Comparison of ENCODE assay signal across 26 mouse cellular contexts in the genomic region with DNA sequence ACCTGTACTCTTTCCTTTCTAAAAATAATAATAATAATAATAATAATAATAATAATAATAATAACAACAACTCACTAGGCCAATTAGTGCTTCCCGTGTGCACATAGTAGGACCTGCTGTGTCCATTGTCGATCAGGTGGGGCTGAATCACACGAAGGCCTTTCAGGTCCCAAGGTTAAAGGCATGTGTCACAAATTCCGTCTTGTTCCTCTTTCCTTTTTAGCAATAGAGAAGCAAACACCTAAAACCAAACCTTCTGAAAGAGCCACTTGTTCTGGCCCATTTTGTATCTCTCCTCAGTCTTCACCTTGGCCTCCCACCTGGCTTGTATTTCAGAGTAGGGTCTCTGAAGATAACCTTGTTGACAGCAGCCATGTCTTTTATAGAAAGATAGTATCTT. TPM values are rescaled to one million over a fixed set of nuclear protein-coding genes. Genes with fewer than 3 reads are reported as not detected.
DNase-seq lines count a peak whose midpoint lies in the region; ATAC-seq and TF ChIP-seq lines count a peak whose summit lies in the region.
"Had no signal": no experiment of that assay in that cellular context is flagged by ENCODE, and none has a peak within 500 bp of the region (broad histone marks: within the 10 kb centered on the region; RNA-seq: fewer than 3 reads in every experiment).

No protein-coding gene starts in this region.

- H3K36me3 ChIP-seq in MEL (ENCODE audit: control insufficient read depth in 1 of 2, insufficient read depth in 2 of 2, low read length in 2 of 2): peaks cover 0 to 26% of the 10 kb centered on the region in 2 experiments; a peak in 3 of 4 replicates
- no peaks in the 10 kb centered on the region for H3K36me3 ChIP-seq in splenic B cell, adult 2 months (ENCODE audit: control insufficient read depth, insufficient read depth, low read length, poor library complexity, severe bottlenecking)
- H3K36me3 ChIP-seq in heart, embryonic 12.5 days: no peaks in the 10 kb centered on the region

- TF ChIP-seq RAD21 in MEL (IDR thresholded peaks at IDR 0.05; ENCODE audit: low read depth, low read length): no peak

- no peak for TF ChIP-seq POLR2A in MEL (IDR thresholded peaks at IDR 0.05; ENCODE audit: control insufficient read depth in 1 of 2, insufficient read depth in 1 of 2, low read depth in 1 of 2, low read length in 2 of 2, poor library complexity in 1 of 2)

- no peaks in the 10 kb centered on the region for H3K27me3 ChIP-seq in MEL (ENCODE audit: control insufficient read depth in 1 of 2, insufficient read depth in 2 of 2, low read length in 2 of 2)
- no peaks in the 10 kb centered on the region for H3K27me3 ChIP-seq in splenic B cell, adult 2 months (ENCODE audit: control insufficient read depth, insufficient read depth, low read length, poor library complexity, severe bottlenecking)
- no peaks in the 10 kb centered on the region for H3K27me3 ChIP-seq in heart, embryonic 12.5 days (replicated peaks)
- H3K27me3 ChIP-seq: embryonic facial prominence, embryonic 13.5 days; embryonic facial prominence, embryonic 15.5 days; forebrain, embryonic 12.5 days; Patski had no signal

- TF ChIP-seq EP300 in MEL (IDR thresholded peaks at IDR 0.05; ENCODE audit: low read depth in 1 of 2, low read length in 2 of 2): no peak

- no peaks in the 10 kb centered on the region for H3K9me3 ChIP-seq in MEL (replicated peaks; ENCODE audit: insufficient read depth, low read length)
- no peaks in the 10 kb centered on the region for H3K9me3 ChIP-seq in heart, embryonic 12.5 days (replicated peaks)
- H3K9me3 ChIP-seq: embryonic facial prominence, embryonic 13.5 days; embryonic facial prominence, embryonic 15.5 days; forebrain, embryonic 10.5 days; forebrain, embryonic 12.5 days; G1E had no signal

- ATAC-seq in heart, embryonic 12.5 days (ENCODE audit: insufficient number of reproducible peaks, low FRiP score): no peak
- ATAC-seq: forebrain, embryonic 14.5 days; forebrain, embryonic 16.5 days; Patski had no signal

- no peak overlapping the region for H3K4me2 ChIP-seq in heart, embryonic 12.5 days
- H3K4me2 ChIP-seq: embryonic facial prominence, embryonic 13.5 days; embryonic facial prominence, embryonic 15.5 days; forebrain, embryonic 12.5 days had no signal

- peaks cover 64% of the 10 kb centered on the region for H3K79me2 ChIP-seq in MEL (ENCODE audit: control insufficient read depth, insufficient read depth, low read length, poor library complexity)

- H3K27ac ChIP-seq in MEL (ENCODE audit: control insufficient read depth, low read depth, low read length): no peak overlapping the region
- H3K27ac ChIP-seq in heart, embryonic 12.5 days (ENCODE audit: poor library complexity, severe bottlenecking): no peak overlapping the region
- H3K27ac ChIP-seq: forebrain, embryonic 10.5 days; forebrain, embryonic 12.5 days had no signal

- no peak for TF ChIP-seq CTCF in MEL (IDR thresholded peaks at IDR 0.05 in 2 of 3, conservative IDR thresholded peaks at IDR 0.05 in 1 of 3; ENCODE audit: control insufficient read depth in 1 of 3, insufficient read depth in 1 of 3, low read depth in 2 of 3, low read length in 3 of 3, poor library complexity in 1 of 3, severe bottlenecking in 1 of 3)

- H3K9ac ChIP-seq in MEL (ENCODE audit: control insufficient read depth, low read depth, low read length, poor library complexity, severe bottlenecking): no peak overlapping the region
- H3K9ac ChIP-seq in heart, embryonic 12.5 days: no peak overlapping the region
- H3K9ac ChIP-seq: embryonic facial prominence, embryonic 13.5 days; embryonic facial prominence, embryonic 15.5 days; forebrain, embryonic 12.5 days had no signal

- 89% methylated on average over 4 of the region's 4 CpGs for WGBS in heart, embryonic 12.5 days

- DNase-seq in A20 (ENCODE audit: low read depth, low spot score) (peak; percentile 57), MEL (ENCODE audit: low read depth, low spot score) (no peak)
- peak; percentile 71 for DNase-seq in splenic B cell, adult 2 months (ENCODE audit: low read depth, low spot score)
- no peak for DNase-seq in layer of hippocampus, adult 9-11 months
- no peak for DNase-seq in yolk sac, embryonic 10.5 days (ENCODE audit: low spot score)
- no peak for DNase-seq in T-cell, adult 2 months (ENCODE audit: low spot score)
- DNase-seq: adrenal gland, adult 2 months; adrenal gland, postnatal 10 days; adrenal gland, postnatal 25 days; cerebellum, adult 11 months; cerebellum, adult 18-20 months; cerebellum, adult 8-10 months; cerebellum, adult 9-11 months; cerebellum, postnatal 14 days; cerebellum, postnatal 36 days; embryo, embryonic 11 days had no signal

- no peak overlapping the region for H3K4me3 ChIP-seq in MEL (ENCODE audit: control insufficient read depth in 1 of 2, insufficient read depth in 1 of 2, low read depth in 2 of 2, low read length in 2 of 2)
- no peak overlapping the region for H3K4me3 ChIP-seq in heart, embryonic 12.5 days
- H3K4me3 ChIP-seq: embryonic facial prominence, embryonic 13.5 days; embryonic facial prominence, embryonic 15.5 days; erythroblast, embryonic 14.5 days; forebrain, embryonic 10.5 days; forebrain, embryonic 12.5 days had no signal

- H3K4me1 ChIP-seq in MEL (ENCODE audit: control insufficient read depth in 1 of 2, insufficient read depth in 2 of 2, low read length in 2 of 2): peaks cover 2 to 21% of the 10 kb centered on the region in 2 experiments
- H3K4me1 ChIP-seq in heart, embryonic 12.5 days (replicated peaks): peaks cover 32% of the 10 kb centered on the region

TF ChIP-seq in MEL, 35 proteins besides CTCF, POLR2A, EP300 and RAD21:
- TF ChIP-seq MEF2A (IDR thresholded peaks at IDR 0.05; ENCODE audit: extremely low read depth, insufficient replicate concordance, low read depth, low read length, poor library complexity, severe bottlenecking) (no peak), ZKSCAN1 (IDR thresholded peaks at IDR 0.05; ENCODE audit: low read depth, low read length) (peak; percentile 79)
TF ChIP-seq in MEL: peak in this region for 1.

RNA-seq across cellular contexts. Expression of a gene that starts 4.2 kb away (rescaled TPM):
- total RNA-seq in MEL (2012; rRNA removed): 40.5 and 52.2 TPM in 2 replicates
- 100 to 1,000 TPM in 1 of 2 experiments, not detected in 1; 161 TPM for polyA plus RNA-seq in MEL (2012; ENCODE audit: insufficient read depth in 1 of 2, insufficient read length in 2 of 2, low read depth in 1 of 2, low replicate concordance in 2 of 2, missing spikeins in 1 of 2)
- 110 and 118 TPM in 2 replicates for polyA plus RNA-seq in heart, embryonic 12.5 days (2016; fragmentation: Nextera tagmentation; extraction: Ambion mirVana)

RNA-seq across cellular contexts. Expression of a gene that starts 23.5 kb away (rescaled TPM):
- 11.8 and 19.7 TPM in 2 replicates for total RNA-seq in MEL (2012; rRNA removed)
- polyA plus RNA-seq in MEL (2012; ENCODE audit: insufficient read depth in 1 of 2, insufficient read length in 2 of 2, low read depth in 1 of 2, low replicate concordance in 2 of 2, missing spikeins in 1 of 2): 10 to 100 TPM in 1 of 2 experiments, not detected in 1; 17.5 TPM
- 8.7 and 11.1 TPM in 2 replicates for polyA plus RNA-seq in heart, embryonic 12.5 days (2016; fragmentation: Nextera tagmentation; extraction: Ambion mirVana)

Comparison
In these comparisons a context has a peak if more than half of its experiments do, and no peak if none do; other contexts are left out.
1. DNase-seq: peak in A20 (single experiment) and splenic B cell, adult 2 months (single experiment); none in MEL (single experiment), layer of hippocampus, adult 9-11 months (single experiment), yolk sac, embryonic 10.5 days (single experiment) and T-cell, adult 2 months (single experiment).